Mouse (Mus musculus) layer of hippocampus, adult 8-10 months (tissue): Measurements from ENCODE around the gene Jup. TPM values are rescaled to one million over a fixed set of nuclear protein-coding genes. Genes with fewer than 3 reads are reported as not detected.

Source experiments
- DNase-seq, 2 experiments: peaks; one replicate each; pipeline ENCODE4 v3.0.0; 2022; ENCODE audit warnings: low spot score in 2 of 2
- total RNA-seq, 4 experiments: library from RNA; stranded (reverse); gene quantifications; 2 replicates each; pipeline ENCODE4 v1.2.4; 2022

The Jup gene
- total RNA-seq, 4 experiments from 2014 or later, result 37.5 to 40.7 (median 39.8) TPM

DNA sequence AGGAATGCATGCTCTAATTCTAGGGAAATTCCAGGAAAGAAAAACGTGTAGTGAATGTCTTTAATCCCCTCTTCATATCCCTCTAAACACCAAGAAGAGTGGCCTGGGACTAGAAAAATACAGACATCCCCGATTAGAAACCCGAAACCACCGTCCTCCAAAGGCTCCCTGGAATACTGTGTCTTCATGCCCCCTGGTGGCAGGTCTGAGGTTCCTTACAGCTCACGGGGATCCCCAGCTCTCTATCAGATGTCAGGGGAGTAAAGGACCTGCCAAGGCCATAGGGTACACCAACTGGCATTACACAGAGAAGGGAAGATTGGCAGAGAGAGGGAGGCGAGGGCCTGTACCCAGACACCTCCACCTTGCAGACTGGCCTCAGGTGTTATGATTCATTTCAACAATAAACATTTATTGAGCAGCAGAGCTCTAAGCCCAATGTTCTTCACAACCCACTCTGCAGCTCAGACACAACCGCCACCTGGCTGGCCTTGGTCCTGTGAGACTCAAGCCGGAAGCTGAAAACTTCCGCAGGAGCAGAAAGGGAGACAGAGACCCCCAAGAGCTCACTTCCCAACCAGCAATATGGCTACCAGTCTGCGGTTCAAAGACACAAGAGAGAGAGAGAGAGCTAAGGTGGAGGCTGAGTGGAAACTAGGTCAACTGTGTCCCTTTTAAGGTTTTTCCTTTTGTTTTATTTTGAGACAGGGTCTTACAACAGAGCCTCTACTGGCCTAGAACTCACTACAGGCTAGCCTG is 10.7 kb upstream of the Jup start:
- DNase-seq, result peak in 1 of 2 experiments; percentile 68

DNA sequence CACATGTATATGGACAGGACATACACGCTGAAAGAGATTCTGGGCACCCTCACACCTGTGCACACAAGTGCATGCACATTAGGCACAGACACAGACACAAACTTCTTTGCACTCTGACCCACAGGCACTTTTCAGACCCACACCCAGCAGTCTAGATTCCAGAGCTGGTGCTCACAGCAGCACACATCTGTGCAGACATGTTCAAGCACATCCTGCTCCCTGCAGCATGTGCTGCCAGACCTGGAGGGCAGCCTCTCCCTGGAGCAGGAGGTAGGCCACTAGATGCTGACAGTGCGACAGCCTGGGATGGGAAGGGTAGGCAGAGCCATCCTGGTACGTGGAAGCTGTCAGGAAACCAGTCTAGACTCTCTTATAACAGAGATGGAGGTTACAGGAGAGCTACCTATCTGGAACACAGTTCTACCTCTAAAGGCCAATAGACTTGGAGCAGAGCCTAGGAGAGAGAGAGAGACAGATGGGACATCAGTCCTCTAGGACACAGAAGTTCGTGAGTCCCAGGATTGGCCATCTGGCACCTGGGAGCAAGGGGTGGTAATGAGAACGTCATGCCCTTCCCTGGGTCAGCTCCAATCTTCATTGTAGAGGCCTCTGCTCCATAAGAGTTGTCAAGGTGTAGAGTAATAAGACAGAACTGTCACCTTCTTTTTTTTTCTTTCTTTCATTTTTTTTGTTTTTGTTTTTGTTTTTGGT is 9.6 kb upstream of the Jup start:
- no peak for DNase-seq

DNA sequence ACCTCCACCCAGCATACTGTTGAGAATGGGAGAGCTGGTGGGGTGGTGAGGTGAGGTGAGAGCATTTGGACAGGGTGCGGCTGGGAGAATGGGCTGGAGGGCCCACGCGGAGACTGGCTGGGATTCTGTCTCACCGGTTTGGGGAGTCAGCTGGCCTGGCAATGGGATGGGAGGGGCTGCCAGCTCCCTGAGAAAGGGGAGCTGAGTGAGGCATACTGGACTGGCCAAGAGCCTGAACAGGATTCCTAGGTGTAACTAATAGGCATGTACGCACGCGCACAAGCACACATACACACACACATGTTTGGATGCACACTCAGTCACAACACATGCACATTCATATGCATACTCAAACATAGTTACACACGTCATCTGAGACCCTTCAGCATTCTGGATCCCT is 8.7 kb upstream of the Jup start:
- DNase-seq, result no peak

DNA sequence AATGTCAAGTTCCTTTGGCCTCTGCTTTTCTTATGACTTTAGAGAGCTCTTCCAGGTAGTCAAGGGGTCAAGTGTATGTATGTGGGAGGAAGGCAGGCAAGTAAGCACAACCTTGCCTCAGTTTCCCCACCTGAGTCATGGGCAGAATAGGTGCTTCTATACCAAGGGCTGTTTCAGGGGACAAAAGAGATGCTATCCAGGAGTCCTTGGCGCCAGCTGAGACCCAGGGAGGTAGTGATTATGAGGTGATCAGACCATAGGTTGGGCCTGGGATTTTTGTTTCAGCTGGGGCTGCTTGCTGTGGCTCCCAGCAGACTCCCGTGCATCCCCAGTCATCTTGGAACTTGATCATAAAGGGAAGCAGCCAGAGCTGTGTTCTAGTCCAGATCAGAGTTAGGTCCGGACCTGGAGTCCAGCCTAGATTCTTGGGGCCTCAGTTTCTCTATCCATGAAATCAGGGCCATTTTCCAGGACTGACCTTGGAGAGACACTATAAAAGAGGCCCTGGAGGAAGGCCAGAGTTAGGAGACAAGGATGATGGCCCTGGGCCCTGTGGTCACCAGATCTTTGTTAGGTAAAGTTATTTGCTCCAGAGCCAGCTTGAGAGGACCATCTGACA is 7.0 kb upstream of the Jup start:
- no peak for DNase-seq

GRCm38 (mm10) chr11:100403445-100404134 is 6.0 kb upstream of the Jup start:
- DNase-seq, result no peak

- DNase-seq, result no peak
These were observed 5.1 kb upstream of the Jup start for GRCm38 (mm10) chr11:100402682-100403081.

DNA sequence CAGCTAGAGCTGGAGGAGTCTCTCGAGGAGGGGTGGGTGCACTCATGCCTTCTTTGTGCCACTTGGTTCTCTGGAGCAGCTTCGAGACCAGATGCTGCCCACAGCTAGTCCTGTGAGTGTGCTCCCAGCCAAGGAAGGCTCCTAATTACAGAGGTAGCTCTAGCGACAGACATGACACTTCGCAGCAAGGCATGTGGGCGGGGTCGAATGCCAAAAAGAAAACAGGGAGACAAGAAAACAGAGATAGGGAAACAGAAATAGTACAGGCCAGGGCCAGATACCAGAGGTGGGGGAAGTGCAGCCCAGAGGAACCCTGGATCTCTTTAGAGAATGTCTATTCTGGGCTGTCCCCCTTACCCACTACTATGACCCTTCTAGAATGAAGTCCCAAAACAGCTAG is 4.7 kb upstream of the Jup start:
- DNase-seq, result no peak

DNA sequence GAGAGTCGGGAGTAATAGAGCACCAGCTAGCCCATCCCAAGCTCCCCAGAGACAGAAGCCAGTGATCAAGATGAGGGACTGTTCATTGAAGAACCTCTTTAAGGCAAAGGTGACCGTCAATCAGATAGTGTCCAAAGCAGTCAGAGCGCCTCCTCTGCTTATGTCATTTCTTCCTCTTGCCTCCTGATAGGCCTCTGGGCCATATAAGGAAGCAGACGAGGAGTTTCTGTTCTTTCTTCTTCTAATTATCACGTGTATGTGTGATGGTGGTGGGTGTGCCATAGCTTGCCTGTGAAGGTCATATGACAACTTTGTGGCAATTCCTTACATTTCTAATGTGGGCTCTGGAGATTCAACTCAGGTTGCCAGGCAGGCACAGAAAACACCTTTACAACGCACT is 3.3 kb upstream of the Jup start:
- DNase-seq, result no peak

- no peak for DNase-seq
These were observed 2.4 kb upstream of the Jup start for GRCm38 (mm10) chr11:100399727-100400538.

GRCm38 (mm10) chr11:100399320-100399719 is 1.8 kb upstream of the Jup start:
- no peak for DNase-seq

GRCm38 (mm10) chr11:100398517-100398916 is 954 bp upstream of the Jup start:
- DNase-seq, result no peak

- DNase-seq, result no peak
These were observed 520 bp downstream of the Jup start for GRCm38 (mm10) chr11:100396886-100397599.

DNA sequence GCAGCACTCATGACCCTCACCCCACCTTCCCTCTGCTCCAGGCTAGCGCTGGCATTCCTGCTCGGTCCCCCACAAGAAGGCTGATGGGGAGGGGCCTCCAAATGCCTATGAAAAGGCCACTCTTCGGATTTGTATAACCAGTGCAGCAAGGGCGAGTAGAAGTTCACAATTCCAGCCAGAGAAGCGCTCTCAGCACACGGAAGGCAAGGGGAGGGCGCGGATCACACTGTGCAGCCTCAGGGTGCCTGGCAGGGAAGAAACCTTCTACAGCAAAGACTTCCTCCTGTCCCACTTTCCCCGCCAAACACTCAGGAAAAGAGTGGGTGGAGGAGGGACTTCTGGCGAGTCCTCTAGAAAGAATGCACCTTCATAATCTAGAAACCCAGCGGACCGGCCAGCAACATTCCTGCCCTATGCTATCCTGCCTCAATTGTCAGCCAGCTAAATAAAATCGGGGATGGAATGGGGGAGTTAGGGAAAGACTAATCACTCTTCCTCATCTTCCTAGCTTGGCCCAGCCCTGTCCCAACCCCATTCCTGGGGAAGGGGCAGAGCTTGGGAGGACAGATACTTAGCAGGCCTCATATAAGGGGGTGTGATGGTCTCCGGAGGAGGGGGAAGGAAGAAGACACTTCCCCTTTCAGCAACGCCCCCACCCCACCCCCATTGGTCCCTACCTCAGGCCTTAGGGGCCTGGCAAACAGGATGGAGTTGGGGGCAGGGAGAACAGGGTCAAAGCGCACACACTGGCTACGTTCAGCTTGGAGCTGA is 1.5 kb downstream of the Jup start:
- no peak for DNase-seq

DNA sequence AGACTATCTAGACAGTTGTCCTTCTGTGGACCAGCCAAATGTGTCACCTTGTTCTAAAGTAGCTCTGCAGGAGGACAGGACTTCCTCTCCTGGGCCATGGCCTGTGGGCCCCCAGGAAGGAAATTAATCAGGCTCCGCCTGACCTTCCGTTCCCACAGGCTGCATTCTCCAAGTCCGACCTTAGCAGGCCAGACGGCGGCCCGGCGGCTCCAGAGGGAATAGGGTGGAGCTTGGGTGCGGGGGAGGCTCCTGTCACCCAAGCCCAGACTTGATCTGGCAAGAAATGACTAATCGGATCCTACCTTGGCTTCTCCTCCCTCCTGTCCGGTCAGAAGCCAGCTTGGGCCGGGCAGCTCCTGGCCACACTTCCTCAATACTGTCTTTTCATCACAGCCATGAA is 2.4 kb downstream of the Jup start:
- DNase-seq, result no peak

GRCm38 (mm10) chr11:100394353-100395074 is 3.0 kb downstream of the Jup start:
- DNase-seq, result no peak

DNA sequence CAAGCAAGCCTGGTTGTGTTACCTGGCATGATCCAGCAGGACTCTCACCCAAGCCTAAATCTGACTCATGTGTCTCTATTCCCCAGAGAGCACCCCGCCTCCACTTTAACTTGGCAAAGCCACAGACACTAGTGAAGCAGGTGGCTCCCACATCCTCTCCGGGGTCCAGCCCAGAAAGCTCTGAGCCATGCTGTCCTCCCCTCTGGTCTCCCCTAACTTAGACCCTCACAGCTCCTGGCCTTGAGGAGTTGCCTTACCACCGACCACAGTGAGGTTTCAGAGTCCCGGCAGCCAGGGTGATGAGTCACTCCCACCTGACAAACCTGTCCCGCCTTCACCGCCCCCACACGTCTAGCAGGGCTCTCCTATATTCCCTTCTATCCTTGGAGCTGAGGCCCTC is 3.8 kb downstream of the Jup start:
- no peak for DNase-seq

DNA sequence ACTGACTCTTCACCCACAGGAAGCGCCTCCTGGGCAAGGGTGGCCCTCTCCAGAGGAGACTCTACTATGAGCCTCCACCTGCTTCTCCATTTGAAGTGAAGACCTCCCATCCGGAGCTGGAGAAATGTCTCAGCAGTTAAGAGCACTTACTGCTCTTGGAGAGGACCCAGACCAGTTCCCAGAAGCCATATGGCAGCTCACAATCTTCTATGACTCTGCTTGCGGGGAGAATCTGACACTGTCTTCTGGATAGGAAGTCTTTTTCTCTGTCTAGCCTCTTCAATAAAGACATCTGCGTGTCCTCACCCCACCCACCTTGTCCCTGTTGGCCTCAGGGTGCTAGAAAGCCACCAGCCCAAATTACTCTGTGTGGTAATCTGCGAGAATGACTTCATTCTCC is 4.6 kb downstream of the Jup start:
- no peak for DNase-seq

- no peak for DNase-seq
These were observed 5.6 kb downstream of the Jup start for GRCm38 (mm10) chr11:100391884-100392345.
